Mouse (Mus musculus): ENCODE results near the gene Rassf1.

Gene Rassf1

GRCm38 (mm10) chr9:107551117-107551889, at the start of gene Rassf1:
Gene Rassf1, plus strand, starts transcription at chr9:107551555.
- DNase-seq (ENCODE audit: low spot score), result peak; percentile 80

- no peak for DNase-seq (ENCODE audit: low spot score)
Measured at GRCm38 (mm10) chr9:107502131-107502846, 49.1 kb upstream of the Rassf1 start.

GRCm38 (mm10) chr9:107504662-107505537, 46.5 kb upstream of the Rassf1 start:
- DNase-seq (ENCODE audit: low spot score), result peak; percentile 62

GRCm38 (mm10) chr9:107508266-107508665, 43.1 kb upstream of the Rassf1 start:
- DNase-seq (ENCODE audit: low spot score), result no peak

GRCm38 (mm10) chr9:107510384-107511100, 40.8 kb upstream of the Rassf1 start:
- no peak for DNase-seq (ENCODE audit: low spot score)

- DNase-seq (ENCODE audit: low spot score), result no peak
Measured at GRCm38 (mm10) chr9:107511436-107511835, 39.9 kb upstream of the Rassf1 start.

GRCm38 (mm10) chr9:107512326-107512725, 39.0 kb upstream of the Rassf1 start:
- DNase-seq (ENCODE audit: low spot score), result no peak

- peak; percentile 94 for DNase-seq (ENCODE audit: low spot score)
Measured at GRCm38 (mm10) chr9:107514303-107514955, 36.9 kb upstream of the Rassf1 start.

- no peak for DNase-seq (ENCODE audit: low spot score)
Measured at GRCm38 (mm10) chr9:107520331-107520730, 31.0 kb upstream of the Rassf1 start.

GRCm38 (mm10) chr9:107521190-107521589, 30.2 kb upstream of the Rassf1 start:
- no peak for DNase-seq (ENCODE audit: low spot score)

- no peak for DNase-seq (ENCODE audit: low spot score)
Measured at GRCm38 (mm10) chr9:107521711-107522399, 29.5 kb upstream of the Rassf1 start.

GRCm38 (mm10) chr9:107522400-107522711, 29.0 kb upstream of the Rassf1 start:
- DNase-seq (ENCODE audit: low spot score), result no peak

GRCm38 (mm10) chr9:107526198-107527026, 24.9 kb upstream of the Rassf1 start:
- DNase-seq (ENCODE audit: low spot score), result peak; percentile 95

GRCm38 (mm10) chr9:107533791-107534407, 17.5 kb upstream of the Rassf1 start, which contains the start of gene Tmem115:
Gene Tmem115, plus strand, starts transcription at chr9:107533945.
- DNase-seq (ENCODE audit: low spot score), result peak; percentile 87

- no peak for DNase-seq (ENCODE audit: low spot score)
Measured at GRCm38 (mm10) chr9:107534408-107535202, 16.8 kb upstream of the Rassf1 start.

GRCm38 (mm10) chr9:107538231-107538630, 13.1 kb upstream of the Rassf1 start:
- no peak for DNase-seq (ENCODE audit: low spot score)

- no peak for DNase-seq (ENCODE audit: low spot score)
Measured at GRCm38 (mm10) chr9:107538711-107539110, 12.6 kb upstream of the Rassf1 start.

- DNase-seq (ENCODE audit: low spot score), result no peak
Measured at GRCm38 (mm10) chr9:107539940-107540339, 11.4 kb upstream of the Rassf1 start.

Measured in testis, postnatal 10 days (tissue).